Mouse (Mus musculus) small intestine, adult 2 months (tissue): ENCODE data around the gene Ubac2. TPM values are rescaled to one million over a fixed set of nuclear protein-coding genes. Genes with fewer than 3 reads are reported as not detected.

ENCODE experiments used
- H3K27ac ChIP-seq: fragments of 200-500 bp; 2 replicates; pipeline ENCODE4 v1.5.1; 2012; ENCODE audit warnings: low read depth, low read length, control low read depth, inconsistent platforms; ENCODE audit not compliant: insufficient read depth
- H3K27me3 ChIP-seq: fragments of 200-500 bp; 2 replicates; pipeline ENCODE4 v1.6.1; 2012; ENCODE audit warnings: mild to moderate bottlenecking, moderate library complexity, low read length, inconsistent platforms; ENCODE audit not compliant: control insufficient read depth, insufficient read depth
- H3K36me3 ChIP-seq: fragments of 200-500 bp; 2 replicates; pipeline ENCODE4 v1.6.1; 2012; ENCODE audit warnings: mild to moderate bottlenecking, low read length, control low read depth, inconsistent platforms; ENCODE audit not compliant: control insufficient read depth, insufficient read depth
- H3K4me1 ChIP-seq: fragments of 200-500 bp; 2 replicates; pipeline ENCODE4 v1.6.1; 2012; ENCODE audit warnings: low read length, inconsistent platforms, mixed read lengths; ENCODE audit not compliant: control insufficient read depth, insufficient read depth, insufficient read length
- H3K4me3 ChIP-seq: fragments of 200-500 bp; 2 replicates; pipeline ENCODE4 v1.5.1; 2012; ENCODE audit warnings: low read depth, mild to moderate bottlenecking, control low read depth, inconsistent platforms, low read length, moderate library complexity
- CTCF ChIP-seq: fragments of 200-500 bp; IDR thresholded peaks from 2 replicates; pipeline ENCODE4 v1.5.1; 2012; ENCODE audit warnings: low read depth, mild to moderate bottlenecking, control low read depth, inconsistent platforms, low read length, moderate library complexity, mixed read lengths; ENCODE audit not compliant: insufficient replicate concordance, insufficient read length; ENCODE audit errors: extremely low read depth
- POLR2A ChIP-seq: fragments of 200-500 bp; IDR thresholded peaks from 2 replicates; pipeline ENCODE4 v1.6.1; 2012; ENCODE audit warnings: low read depth, mild to moderate bottlenecking, control low read depth, inconsistent platforms, low read length, moderate library complexity
- WGBS: fragments of 180-500 bp; shearing (Covaris S2); methylation state at CpG from one replicate; pipeline ENCODE4 v1.1.7; 2018; 5-methylcytosine and 5-hydroxymethylcytosine counted together
- polyA plus RNA-seq: library from polyadenylated mRNA; depleted of rRNA; stranded (reverse); fragments of >200 nt; gene quantifications from 2 replicates; pipeline ENCODE4 v1.2.3, GENCODE M21; 2012

The Ubac2 gene
- polyA plus RNA-seq, 1 experiment: 48.4 TPM

GRCm38 (mm10) chr14:121894511-121895135 is 16.2 kb downstream of the Ubac2 start:
- TF ChIP-seq CTCF (no peak), POLR2A (no peak)
- H3K4me3 ChIP-seq: no peak overlapping the region
- 60% methylated on average over 5 of the region's 5 CpGs for WGBS
- peak overlapping the region; percentile 24; the same call in 1 of the 2 replicates for H3K27ac ChIP-seq
- H3K27me3 ChIP-seq: no peaks in the 10 kb centered on the region
- H3K36me3 ChIP-seq: 0 out of 2 replicates have a peak, but pooled peaks cover 2% of the 10 kb centered on the region
- peaks cover 14% of the 10 kb centered on the region; the same call in 1 of the 2 replicates for H3K4me1 ChIP-seq

GRCm38 (mm10) chr14:121895316-121895715 is 16.9 kb downstream of the Ubac2 start:
- H3K4me3 ChIP-seq: no peak overlapping the region
- H3K27ac ChIP-seq: no peak overlapping the region
- WGBS: 87% methylated on average over 4 of the region's 4 CpGs
- H3K36me3 ChIP-seq: 0 out of 2 replicates have a peak, but pooled peaks cover 2% of the 10 kb centered on the region
- H3K27me3 ChIP-seq: no peaks in the 10 kb centered on the region
- TF ChIP-seq POLR2A (no peak), CTCF (no peak)
- peaks cover 14% of the 10 kb centered on the region; the same call in 1 of the 2 replicates for H3K4me1 ChIP-seq

DNA sequence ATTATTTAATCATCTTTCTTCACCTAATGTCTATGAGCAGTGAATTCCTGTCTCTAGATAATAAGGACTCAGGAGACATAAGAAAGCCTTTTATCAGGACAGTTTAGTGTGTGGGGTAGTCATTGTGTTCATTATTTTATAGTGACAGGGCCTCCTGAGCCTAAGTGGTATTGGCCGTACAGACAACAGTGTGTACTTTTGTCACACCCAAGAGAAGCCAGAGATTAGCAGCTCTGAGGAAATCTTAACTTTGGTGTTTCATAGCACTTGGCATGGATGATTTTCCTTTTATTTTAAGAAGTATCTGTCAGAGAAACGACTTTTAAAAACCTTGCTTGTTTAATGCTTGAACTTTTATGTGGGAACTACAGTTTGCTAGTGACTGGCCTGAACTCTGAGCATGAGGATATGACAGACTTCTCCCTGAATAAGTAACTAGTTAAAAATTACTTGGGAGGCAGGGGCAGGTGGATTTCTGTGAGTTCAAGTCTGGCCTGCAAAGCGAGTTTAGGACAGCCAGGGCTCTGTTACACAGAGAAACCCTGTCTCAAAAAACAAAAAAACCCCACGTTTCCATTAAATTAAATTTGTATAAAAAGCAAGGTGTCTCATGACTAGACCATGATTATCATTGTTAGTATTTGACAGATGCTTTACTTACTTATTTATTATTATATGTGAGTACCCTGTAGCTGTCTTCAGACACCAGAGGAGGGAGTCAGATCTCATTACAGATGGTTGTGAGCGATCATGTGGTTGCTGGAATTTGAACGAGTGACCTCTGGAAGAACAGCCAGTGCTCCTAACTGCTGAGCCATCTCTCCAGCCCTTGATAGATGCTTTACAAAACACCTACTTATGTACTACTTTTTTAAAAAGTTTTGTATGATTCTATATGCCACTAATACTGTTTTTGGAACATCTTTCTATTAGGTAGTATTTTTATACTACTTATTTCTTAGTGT is 18.0 kb downstream of the Ubac2 start:
- no peaks in the 10 kb centered on the region for H3K27me3 ChIP-seq
- TF ChIP-seq CTCF (no peak), POLR2A (no peak)
- WGBS: 35% methylated on average over 6 of the region's 6 CpGs
- H3K27ac ChIP-seq: no peak overlapping the region
- no peak overlapping the region for H3K4me3 ChIP-seq
- peaks cover 10% of the 10 kb centered on the region; the same call in 1 of the 2 replicates for H3K4me1 ChIP-seq
- H3K36me3 ChIP-seq: no peaks in the 10 kb centered on the region

- 96% methylated on average over 2 of the region's 2 CpGs for WGBS
- Histone ChIP-seq H3K36me3 (no peaks in the 10 kb centered on the region), H3K27ac (0 out of 2 replicates have a peak overlapping the region, but pooled peaks have one; percentile 35), H3K4me1 (peaks cover 10% of the 10 kb centered on the region; the same call in 1 of the 2 replicates), H3K27me3 (no peaks in the 10 kb centered on the region), H3K4me3 (no peak overlapping the region)
- no peak for TF ChIP-seq CTCF
- no peak for TF ChIP-seq POLR2A
Measured at GRCm38 (mm10) chr14:121897773-121898172, 19.4 kb downstream of the Ubac2 start.

GRCm38 (mm10) chr14:121898509-121898908 is 20.1 kb downstream of the Ubac2 start:
- no peaks in the 10 kb centered on the region for H3K27me3 ChIP-seq
- no peak overlapping the region for H3K27ac ChIP-seq
- H3K4me1 ChIP-seq: peaks cover 13% of the 10 kb centered on the region; the same call in 1 of the 2 replicates
- no peak for TF ChIP-seq POLR2A
- TF ChIP-seq CTCF: no peak
- 82% methylated on average over 11 of the region's 11 CpGs for WGBS
- H3K36me3 ChIP-seq: no peaks in the 10 kb centered on the region
- no peak overlapping the region for H3K4me3 ChIP-seq

GRCm38 (mm10) chr14:121899071-121899470 is 20.7 kb downstream of the Ubac2 start:
- 75% methylated on average over 3 of the region's 3 CpGs for WGBS
- no peaks in the 10 kb centered on the region for H3K27me3 ChIP-seq
- H3K4me1 ChIP-seq: peaks cover 8% of the 10 kb centered on the region; the same call in 1 of the 2 replicates
- H3K27ac ChIP-seq: no peak overlapping the region
- H3K36me3 ChIP-seq: no peaks in the 10 kb centered on the region
- H3K4me3 ChIP-seq: no peak overlapping the region
- no peak for TF ChIP-seq CTCF
- TF ChIP-seq POLR2A: no peak

GRCm38 (mm10) chr14:121901511-121901910 is 23.1 kb downstream of the Ubac2 start:
- no peaks in the 10 kb centered on the region for H3K27me3 ChIP-seq
- TF ChIP-seq POLR2A (no peak), CTCF (no peak)
- no peak overlapping the region for H3K4me3 ChIP-seq
- peaks cover 4% of the 10 kb centered on the region; the same call in 1 of the 2 replicates for H3K36me3 ChIP-seq
- peaks cover 5% of the 10 kb centered on the region; the same call in 1 of the 2 replicates for H3K4me1 ChIP-seq
- H3K27ac ChIP-seq: no peak overlapping the region
- 90% methylated on average over 6 of the region's 6 CpGs for WGBS
